Mouse (Mus musculus) hindbrain, embryonic 12.5 days (tissue): ENCODE measurements around the gene Col8a2. TPM values are rescaled to one million over a fixed set of nuclear protein-coding genes. Genes with fewer than 3 reads are reported as not detected.

Source experiments
- ATAC-seq: fragments of 200-750 bp; cut with Nextera tagmentation; 2 replicates; pipeline ENCODE4 v1.8.0; 2017; ENCODE audit warnings: moderate TSS enrichment; ENCODE audit not compliant: low FRiP score
- H3K27ac ChIP-seq: fragments of 300-500 bp; sonication (generic); 2 replicates; pipeline ENCODE4 v1.5.1; 2016; ENCODE audit warnings: mild to moderate bottlenecking
- H3K27me3 ChIP-seq: fragments of 300-500 bp; sonication (generic); 2 replicates; pipeline ENCODE4 v1.6.1; 2016; ENCODE audit warnings: mild to moderate bottlenecking
- H3K36me3 ChIP-seq: fragments of 300-500 bp; sonication (generic); 2 replicates; pipeline ENCODE4 v1.6.1; 2016; ENCODE audit warnings: mild to moderate bottlenecking
- H3K4me1 ChIP-seq: fragments of 300-500 bp; sonication (generic); 2 replicates; pipeline ENCODE4 v1.6.1; 2016
- H3K4me2 ChIP-seq: fragments of 300-500 bp; sonication (generic); replicated peaks from 2 replicates; pipeline ENCODE4 v1.6.1; 2016; ENCODE audit warnings: mild to moderate bottlenecking
- H3K4me3 ChIP-seq: fragments of 300-500 bp; sonication (generic); 2 replicates; pipeline ENCODE4 v1.5.1; 2016; ENCODE audit warnings: mild to moderate bottlenecking
- H3K9ac ChIP-seq: fragments of 300-500 bp; sonication (generic); 2 replicates; pipeline ENCODE4 v1.6.1; 2016; ENCODE audit warnings: mild to moderate bottlenecking, moderate library complexity
- H3K9me3 ChIP-seq: fragments of 300-500 bp; sonication (generic); replicated peaks from 2 replicates; pipeline ENCODE4 v1.6.1; 2016; ENCODE audit warnings: mild to moderate bottlenecking
- WGBS: fragments of 180-500 bp; shearing (Covaris S2); methylation state at CpG from one replicate; pipeline ENCODE4 v1.1.7; 2016; 5-methylcytosine and 5-hydroxymethylcytosine counted together
- polyA plus RNA-seq: library from polyadenylated mRNA; unstranded; fragments of >200 nt; fragmentation: Nextera tagmentation; extraction: Ambion mirVana; gene quantifications from 2 replicates; pipeline ENCODE4 v1.2.1, GENCODE M21; 2016

Gene Col8a2
- polyA plus RNA-seq, 1 experiment from 2014 or later = 50.1 TPM

GRCm38 (mm10) chr4:126262119-126262807 is 24.3 kb upstream of the Col8a2 start, which contains the start of gene Trappc3:
Gene Trappc3, plus strand, starts transcription at chr4:126262325.
- ATAC-seq = peak; percentile 94
- H3K4me2 ChIP-seq = peak within 1 kb of the TSS; percentile 83
- peaks cover 52% of the 10 kb centered on the region for H3K4me1 ChIP-seq
- H3K27ac ChIP-seq = peak within 1 kb of the TSS; percentile 80
- no peaks in the 10 kb centered on the region for H3K27me3 ChIP-seq
- under 1% methylated on average over 46 of the region's 46 CpGs for WGBS
- peak within 1 kb of the TSS; percentile 66 for H3K4me3 ChIP-seq
- no peaks in the 10 kb centered on the region for H3K36me3 ChIP-seq
- H3K9me3 ChIP-seq = no peaks in the 10 kb centered on the region
- H3K9ac ChIP-seq = peak within 1 kb of the TSS; percentile 76

GRCm38 (mm10) chr4:126269292-126269691 is 17.3 kb upstream of the Col8a2 start:
- Histone ChIP-seq H3K9me3 (no peaks in the 10 kb centered on the region), H3K4me3 (no peak overlapping the region), H3K27ac (no peak overlapping the region), H3K4me1 (no peaks in the 10 kb centered on the region), H3K4me2 (no peak overlapping the region), H3K9ac (no peak overlapping the region), H3K36me3 (peaks cover 21% of the 10 kb centered on the region), H3K27me3 (no peaks in the 10 kb centered on the region)
- 75% methylated on average over 3 of the region's 3 CpGs for WGBS
- no peak for ATAC-seq

DNA sequence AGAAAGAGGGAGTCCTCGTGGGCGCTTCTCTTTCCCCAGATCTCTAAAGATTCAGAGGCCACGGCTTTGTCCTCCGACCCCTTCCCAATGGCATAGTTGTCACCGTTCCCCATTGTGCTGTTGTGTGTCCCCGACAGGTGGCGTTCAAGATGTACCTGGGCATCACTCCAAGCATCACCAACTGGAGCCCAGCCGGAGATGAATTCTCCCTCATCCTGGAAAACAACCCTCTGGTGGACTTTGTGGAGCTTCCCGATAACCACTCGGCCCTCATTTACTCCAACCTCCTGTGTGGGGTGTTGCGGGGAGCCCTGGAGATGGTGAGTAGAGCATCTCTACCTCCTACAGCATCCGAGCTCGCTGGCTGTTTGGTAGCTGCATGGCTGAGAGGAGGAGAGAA is 12.8 kb upstream of the Col8a2 start:
- Histone ChIP-seq H3K4me2 (no peak overlapping the region), H3K27ac (no peak overlapping the region), H3K9ac (no peak overlapping the region), H3K36me3 (peaks cover 37% of the 10 kb centered on the region), H3K4me3 (no peak overlapping the region), H3K4me1 (peaks cover 10% of the 10 kb centered on the region), H3K9me3 (no peaks in the 10 kb centered on the region), H3K27me3 (no peaks in the 10 kb centered on the region)
- WGBS = 70% methylated on average over 13 of the region's 13 CpGs
- no peak for ATAC-seq

DNA sequence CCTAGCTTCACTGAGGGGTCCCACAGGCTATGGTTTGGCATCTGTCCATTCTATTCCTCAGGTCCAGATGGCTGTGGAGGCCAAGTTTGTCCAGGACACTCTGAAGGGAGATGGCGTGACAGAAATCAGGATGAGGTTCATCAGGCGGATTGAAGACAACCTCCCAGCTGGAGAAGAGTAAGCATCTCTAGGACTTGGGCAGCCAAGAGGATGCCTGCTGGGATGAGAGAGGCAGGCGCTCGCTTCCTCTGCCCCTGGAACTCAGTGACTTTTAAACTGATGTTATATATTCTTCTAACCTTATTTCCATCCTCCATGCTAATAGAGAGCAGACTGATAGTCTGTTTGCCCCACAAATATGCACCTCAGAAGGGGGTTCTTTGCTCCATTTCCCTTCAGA is 11.5 kb upstream of the Col8a2 start:
- WGBS = 93% methylated on average over 4 of the region's 4 CpGs
- Histone ChIP-seq H3K9ac (no peak overlapping the region), H3K27me3 (no peaks in the 10 kb centered on the region), H3K4me1 (peaks cover 16% of the 10 kb centered on the region), H3K9me3 (no peaks in the 10 kb centered on the region), H3K27ac (no peak overlapping the region), H3K4me3 (no peak overlapping the region), H3K4me2 (no peak overlapping the region), H3K36me3 (peaks cover 37% of the 10 kb centered on the region)
- no peak for ATAC-seq

DNA sequence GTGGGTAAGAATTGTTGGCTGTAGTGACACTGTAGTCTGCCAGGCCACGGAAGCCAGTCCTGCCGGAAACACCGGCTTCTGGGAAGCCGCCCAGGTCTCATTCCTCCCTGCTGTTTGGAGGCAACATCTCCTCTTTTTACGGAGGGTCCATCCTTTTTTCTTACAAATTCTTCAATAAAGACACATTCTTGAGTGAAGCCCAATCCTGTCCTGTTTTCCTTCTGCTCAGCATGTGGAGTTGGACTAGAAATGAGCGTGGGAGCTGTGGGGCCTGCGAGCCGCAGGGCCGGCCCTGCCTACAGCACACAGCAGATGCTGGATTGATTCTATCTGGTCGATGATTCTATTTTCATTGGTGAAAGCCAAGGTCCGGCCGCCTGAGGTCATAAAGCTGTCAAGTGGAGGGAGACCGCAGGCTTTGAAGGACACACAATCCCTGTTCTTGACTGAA is 10.9 kb upstream of the Col8a2 start:
- 90% methylated on average over 13 of the region's 13 CpGs for WGBS
- Histone ChIP-seq H3K27ac (no peak overlapping the region), H3K9ac (no peak overlapping the region), H3K36me3 (peaks cover 37% of the 10 kb centered on the region), H3K9me3 (no peaks in the 10 kb centered on the region), H3K4me1 (peaks cover 16% of the 10 kb centered on the region), H3K27me3 (no peaks in the 10 kb centered on the region), H3K4me2 (no peak overlapping the region), H3K4me3 (no peak overlapping the region)
- ATAC-seq = no peak

GRCm38 (mm10) chr4:126277906-126278564 is 8.6 kb upstream of the Col8a2 start:
- WGBS = 12% methylated on average over 13 of the region's 13 CpGs
- H3K9me3 ChIP-seq = no peaks in the 10 kb centered on the region
- peak; percentile 56; the same call in 1 of the 2 replicates for ATAC-seq
- H3K4me3 ChIP-seq = no peak overlapping the region
- H3K4me2 ChIP-seq = peak overlapping the region; percentile 27; the same call in 1 of the 2 replicates
- peak overlapping the region; percentile 18 for H3K9ac ChIP-seq
- no peaks in the 10 kb centered on the region for H3K27me3 ChIP-seq
- peak overlapping the region; percentile 68 for H3K27ac ChIP-seq
- peaks cover 28% of the 10 kb centered on the region for H3K36me3 ChIP-seq
- H3K4me1 ChIP-seq = peaks cover 19% of the 10 kb centered on the region

GRCm38 (mm10) chr4:126278565-126278915 is 8.1 kb upstream of the Col8a2 start:
- WGBS = 36% methylated on average over 9 of the region's 9 CpGs
- no peak for ATAC-seq
- Histone ChIP-seq H3K9ac (peak overlapping the region; percentile 8; the same call in 1 of the 2 replicates), H3K27ac (peak overlapping the region; percentile 68), H3K4me2 (no peak overlapping the region), H3K27me3 (peaks cover 3% of the 10 kb centered on the region; the same call in 1 of the 2 replicates), H3K4me1 (peaks cover 19% of the 10 kb centered on the region), H3K36me3 (peaks cover 23% of the 10 kb centered on the region), H3K9me3 (no peaks in the 10 kb centered on the region), H3K4me3 (no peak overlapping the region)

- no peak for ATAC-seq
- H3K4me3 ChIP-seq = no peak overlapping the region
- H3K9ac ChIP-seq = 0 out of 2 replicates have a peak overlapping the region, but pooled peaks have one; percentile 8
- H3K4me2 ChIP-seq = no peak overlapping the region
- peaks cover 19% of the 10 kb centered on the region for H3K4me1 ChIP-seq
- peak overlapping the region; percentile 57; the same call in 1 of the 2 replicates for H3K27ac ChIP-seq
- peaks cover 19% of the 10 kb centered on the region for H3K36me3 ChIP-seq
- H3K27me3 ChIP-seq = peaks cover 7% of the 10 kb centered on the region
- WGBS = 51% methylated on average over 9 of the region's 9 CpGs
- H3K9me3 ChIP-seq = no peaks in the 10 kb centered on the region
These were observed 7.6 kb upstream of the Col8a2 start for GRCm38 (mm10) chr4:126278961-126279360.

DNA sequence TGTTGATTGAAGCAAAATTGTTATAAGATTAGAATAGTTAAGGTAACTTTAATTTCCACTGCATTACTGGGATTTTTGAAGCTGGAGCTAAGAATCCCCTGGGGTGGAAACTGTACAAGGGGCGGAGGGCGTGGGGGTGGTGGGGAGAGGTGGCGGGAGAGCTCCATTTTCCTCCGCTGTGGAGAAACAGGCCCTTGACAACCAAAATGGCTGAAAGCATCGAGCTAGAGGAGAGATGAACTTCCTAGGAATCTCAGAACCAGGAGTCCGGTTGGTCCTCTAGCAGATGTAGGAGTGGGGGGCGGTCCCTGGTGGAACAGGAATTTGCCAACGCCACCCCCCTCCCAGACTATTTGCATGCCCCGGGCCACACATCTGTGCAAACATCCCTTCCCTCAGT is 4.9 kb upstream of the Col8a2 start:
- peaks cover 23% of the 10 kb centered on the region for H3K4me1 ChIP-seq
- no peak overlapping the region for H3K4me3 ChIP-seq
- no peak for ATAC-seq
- 56% methylated on average over 9 of the region's 9 CpGs for WGBS
- no peaks in the 10 kb centered on the region for H3K36me3 ChIP-seq
- H3K4me2 ChIP-seq = no peak overlapping the region
- H3K27ac ChIP-seq = peak overlapping the region; percentile 37; the same call in 1 of the 2 replicates
- H3K27me3 ChIP-seq = peaks cover 28% of the 10 kb centered on the region
- no peaks in the 10 kb centered on the region; the same call in 1 of the 2 replicates for H3K9me3 ChIP-seq
- no peak overlapping the region for H3K9ac ChIP-seq

- Histone ChIP-seq H3K9ac (no peak overlapping the region), H3K9me3 (no peaks in the 10 kb centered on the region; the same call in 1 of the 2 replicates), H3K4me3 (no peak overlapping the region), H3K36me3 (no peaks in the 10 kb centered on the region), H3K27ac (no peak overlapping the region), H3K4me1 (peaks cover 30% of the 10 kb centered on the region), H3K27me3 (peaks cover 47% of the 10 kb centered on the region), H3K4me2 (no peak overlapping the region)
- 92% methylated on average over 8 of the region's 8 CpGs for WGBS
- ATAC-seq = no peak
These were observed 3.0 kb upstream of the Col8a2 start for GRCm38 (mm10) chr4:126283582-126283981.

GRCm38 (mm10) chr4:126287302-126287995 is 856 bp downstream of the Col8a2 start:
- H3K9me3 ChIP-seq = no peaks in the 10 kb centered on the region; the same call in 1 of the 2 replicates
- H3K36me3 ChIP-seq = no peaks in the 10 kb centered on the region
- WGBS = 25% methylated on average over 11 of the region's 11 CpGs
- no peak for ATAC-seq
- no peak overlapping the region; the same call in 1 of the 2 replicates for H3K9ac ChIP-seq
- H3K4me1 ChIP-seq = peaks cover 26% of the 10 kb centered on the region
- no peak overlapping the region for H3K27ac ChIP-seq
- peak overlapping the region; percentile 40 for H3K4me3 ChIP-seq
- peak overlapping the region; percentile 55 for H3K4me2 ChIP-seq
- peaks cover 63% of the 10 kb centered on the region for H3K27me3 ChIP-seq

DNA sequence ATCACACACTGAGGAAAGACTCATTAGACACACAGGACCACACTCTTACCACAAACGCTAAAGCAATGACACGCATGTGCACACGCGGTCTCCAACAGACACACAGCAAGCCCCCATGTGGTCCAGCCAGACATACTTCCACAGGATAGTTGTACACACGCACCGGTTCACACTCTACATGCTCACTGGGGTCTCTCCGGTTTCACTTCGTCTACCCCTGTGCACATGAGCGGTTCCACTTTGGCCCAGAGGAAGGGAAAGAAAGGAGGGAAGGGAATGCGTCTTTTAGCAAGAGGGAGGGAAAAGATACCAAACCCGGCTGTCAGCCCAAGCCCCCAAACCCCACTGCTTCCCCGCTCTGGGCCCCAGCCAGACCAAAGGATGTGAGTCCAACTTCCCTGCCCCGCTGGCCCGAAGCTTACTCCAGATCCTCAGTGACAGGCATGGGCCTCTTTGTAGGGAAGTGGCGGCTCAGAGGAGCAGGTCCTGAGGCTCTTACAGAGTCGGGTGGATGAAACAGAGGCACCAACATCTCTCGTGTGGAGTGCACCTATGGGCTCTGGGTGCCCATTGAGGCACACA is 1.6 kb downstream of the Col8a2 start:
- whole genome bisulfite sequencing = 40% methylated on average over 17 of the region's 17 CpGs

More for the DNA sequence above, 1.6 kb downstream of the Col8a2 start:
- no peaks in the 10 kb centered on the region; the same call in 1 of the 2 replicates for H3K9me3 ChIP-seq
- no peak overlapping the region for H3K27ac ChIP-seq
- peak overlapping the region; percentile 55 for H3K4me2 ChIP-seq
- H3K4me1 ChIP-seq = peaks cover 26% of the 10 kb centered on the region
- ATAC-seq = no peak
- H3K4me3 ChIP-seq = peak overlapping the region; percentile 40; the same call in 1 of the 2 replicates
- no peak overlapping the region for H3K9ac ChIP-seq
- no peaks in the 10 kb centered on the region for H3K36me3 ChIP-seq
- H3K27me3 ChIP-seq = peaks cover 63% of the 10 kb centered on the region
